ENCODE assay signal across 10 mouse cellular contexts in the genomic region with DNA sequence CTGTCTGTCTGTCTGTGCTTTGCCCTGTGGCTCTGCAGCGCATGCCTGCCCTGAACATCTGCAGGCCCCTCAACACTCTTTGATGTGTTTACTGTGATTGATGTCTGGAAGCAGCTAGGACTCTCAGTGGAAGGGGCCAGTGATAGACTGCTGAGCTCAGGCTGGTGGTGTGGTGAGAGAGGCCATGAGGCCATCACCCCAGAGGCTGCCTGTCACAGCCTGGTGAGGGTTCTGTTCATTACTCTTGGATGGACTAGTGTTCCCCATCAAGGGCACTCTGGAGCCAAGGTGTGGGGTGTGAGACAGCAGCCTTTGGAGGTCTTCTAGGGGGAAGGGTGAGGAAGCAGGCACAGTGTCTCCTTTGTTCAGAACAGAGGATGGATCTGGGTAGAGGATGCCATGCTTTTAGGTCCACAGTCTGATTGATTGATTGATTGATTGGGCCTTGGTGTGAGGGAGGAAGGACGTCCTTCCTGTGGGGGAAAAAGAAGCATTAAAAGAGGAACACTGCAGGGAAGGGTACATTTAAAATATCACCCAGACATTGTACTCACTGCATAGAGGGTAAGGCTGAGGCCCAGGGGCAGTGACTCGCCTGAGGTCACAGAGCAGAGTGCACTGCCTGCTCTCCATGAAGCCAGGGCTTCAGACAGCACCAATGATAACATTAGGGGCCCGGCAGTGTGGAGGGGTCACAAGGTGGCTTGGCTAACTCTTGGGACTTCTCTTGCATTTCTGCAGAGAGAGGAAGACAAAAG. TPM values are rescaled to one million over a fixed set of nuclear protein-coding genes. Genes with fewer than 3 reads are reported as not detected.
DNase-seq lines count a peak whose midpoint lies in the region; ATAC-seq and TF ChIP-seq lines count a peak whose summit lies in the region.
"Had no signal": no experiment of that assay in that cellular context is flagged by ENCODE, and none has a peak within 500 bp of the region (broad histone marks: within the 10 kb centered on the region; RNA-seq: fewer than 3 reads in every experiment).

No protein-coding gene starts in this region.

- no peak for TF ChIP-seq POLR2A in MEL (IDR thresholded peaks at IDR 0.05; ENCODE audit: control insufficient read depth in 1 of 2, insufficient read depth in 1 of 2, low read depth in 1 of 2, low read length in 2 of 2, poor library complexity in 1 of 2)

- no peak for TF ChIP-seq CTCF in MEL (IDR thresholded peaks at IDR 0.05 in 2 of 3, conservative IDR thresholded peaks at IDR 0.05 in 1 of 3; ENCODE audit: control insufficient read depth in 1 of 3, insufficient read depth in 1 of 3, low read depth in 2 of 3, low read length in 3 of 3, poor library complexity in 1 of 3, severe bottlenecking in 1 of 3)

- peak overlapping the region; percentile 32; the same call in 1 of the 2 replicates for H3K9ac ChIP-seq in heart, embryonic 14.5 days (ENCODE audit: low read length)
- no peak overlapping the region for H3K9ac ChIP-seq in MEL (ENCODE audit: control insufficient read depth, low read depth, low read length, poor library complexity, severe bottlenecking)
- peak overlapping the region; percentile 28; the same call in 1 of the 2 replicates for H3K9ac ChIP-seq in hindbrain, embryonic 11.5 days (ENCODE audit: low read depth, low read length)
- peak overlapping the region; percentile 48 for H3K9ac ChIP-seq in midbrain, embryonic 11.5 days (ENCODE audit: low read length)

- 0 out of 2 replicates have a peak, but pooled peaks have one; percentile 10 for ATAC-seq in heart, embryonic 14.5 days (ENCODE audit: insufficient number of reproducible peaks, insufficient read depth, low FRiP score, low read depth)
- ATAC-seq in hindbrain, embryonic 11.5 days (ENCODE audit: low FRiP score) = peak; percentile 33; the same call in 1 of the 2 replicates
- ATAC-seq in midbrain, embryonic 11.5 days (ENCODE audit: low FRiP score) = peak; percentile 13; the same call in 1 of the 2 replicates

- no peaks in the 10 kb centered on the region for H3K27me3 ChIP-seq in heart, embryonic 14.5 days (ENCODE audit: control insufficient read depth, insufficient read depth, low read length)
- no peaks in the 10 kb centered on the region for H3K27me3 ChIP-seq in MEL (ENCODE audit: control insufficient read depth in 1 of 2, insufficient read depth in 2 of 2, low read length in 2 of 2)
- H3K27me3 ChIP-seq in hindbrain, embryonic 11.5 days (ENCODE audit: control insufficient read depth, insufficient read depth, low read length) = no peaks in the 10 kb centered on the region
- no peaks in the 10 kb centered on the region for H3K27me3 ChIP-seq in midbrain, embryonic 11.5 days (ENCODE audit: control insufficient read depth, insufficient read depth, low read length)

- no peak for DNase-seq in heart, postnatal 10 days
- DNase-seq in MEL (ENCODE audit: low read depth, low spot score) = no peak
- DNase-seq in hindbrain, embryonic 11.5 days (ENCODE audit: low spot score) = no peak
- DNase-seq in midbrain, embryonic 11.5 days (ENCODE audit: low spot score, missing footprints) = no peak
- DNase-seq in right cerebral cortex, postnatal 36 days (ENCODE audit: low spot score in 2 of 2) = no peak
- DNase-seq in urinary bladder, postnatal 25 days (ENCODE audit: low spot score) = no peak
- DNase-seq in Muller cell, postnatal 12 days (ENCODE audit: inconsistent ontology term) = no peak

- 24% methylated on average over 4 of the region's 4 CpGs for WGBS in heart, embryonic 14.5 days
- 10% methylated on average over 4 of the region's 4 CpGs for WGBS in hindbrain, embryonic 11.5 days
- 30% methylated on average over 4 of the region's 4 CpGs for WGBS in midbrain, embryonic 11.5 days

- H3K36me3 ChIP-seq in heart, embryonic 14.5 days (ENCODE audit: control insufficient read depth, insufficient read depth, low read length) = peaks cover 36% of the 10 kb centered on the region
- H3K36me3 ChIP-seq in MEL (ENCODE audit: control insufficient read depth in 1 of 2, insufficient read depth in 2 of 2, low read length in 2 of 2) = peaks cover 6 to 12% of the 10 kb centered on the region in 2 experiments
- no peaks in the 10 kb centered on the region for H3K36me3 ChIP-seq in hindbrain, embryonic 11.5 days (ENCODE audit: control insufficient read depth, insufficient read depth, low read length)
- peaks cover 3% of the 10 kb centered on the region for H3K36me3 ChIP-seq in midbrain, embryonic 11.5 days (ENCODE audit: control insufficient read depth, insufficient read depth, low read length)
- H3K36me3 ChIP-seq: G1E had no signal

- H3K27ac ChIP-seq in heart, embryonic 14.5 days (replicated peaks in 1 of 2; ENCODE audit: control insufficient read depth in 1 of 2, insufficient read depth in 1 of 2, low read depth in 2 of 2, low read length in 2 of 2) = peak overlapping the region; percentile 2 to 25; a peak in 1 of 4 replicates
- peak overlapping the region; percentile 32 for H3K27ac ChIP-seq in MEL (ENCODE audit: control insufficient read depth, low read depth, low read length)
- H3K27ac ChIP-seq in hindbrain, embryonic 11.5 days (ENCODE audit: low read depth, low read length) = peak overlapping the region; percentile 87
- H3K27ac ChIP-seq in midbrain, embryonic 11.5 days (ENCODE audit: low read depth, low read length) = peak overlapping the region; percentile 84

- intact Hi-C loops in heart, postnatal 10 days (cut with DNase I) = loop anchor here (2.0 kb wide), 1 partner anchor 25 kb away; no protein-coding TSS in a partner anchor

- no peaks in the 10 kb centered on the region for H3K9me3 ChIP-seq in heart, embryonic 14.5 days (ENCODE audit: control insufficient read depth, low read length)
- H3K9me3 ChIP-seq in MEL (replicated peaks; ENCODE audit: insufficient read depth, low read length) = no peaks in the 10 kb centered on the region
- no peaks in the 10 kb centered on the region for H3K9me3 ChIP-seq in hindbrain, embryonic 11.5 days (ENCODE audit: control insufficient read depth, low read length)
- no peaks in the 10 kb centered on the region for H3K9me3 ChIP-seq in midbrain, embryonic 11.5 days (ENCODE audit: control insufficient read depth, low read length)
- H3K9me3 ChIP-seq: G1E had no signal

- no peak for TF ChIP-seq EP300 in MEL (IDR thresholded peaks at IDR 0.05; ENCODE audit: low read depth in 1 of 2, low read length in 2 of 2)

- peaks cover 17 to 20% of the 10 kb centered on the region in 2 experiments for H3K4me1 ChIP-seq in heart, embryonic 14.5 days (ENCODE audit: control insufficient read depth in 2 of 2, insufficient read depth in 2 of 2, low read length in 2 of 2)
- H3K4me1 ChIP-seq in MEL (ENCODE audit: control insufficient read depth in 1 of 2, insufficient read depth in 2 of 2, low read length in 2 of 2) = peaks cover 3 to 21% of the 10 kb centered on the region in 2 experiments; a peak in 3 of 4 replicates
- H3K4me1 ChIP-seq in hindbrain, embryonic 11.5 days (replicated peaks; ENCODE audit: control insufficient read depth, insufficient read depth, low read length) = peaks cover 15% of the 10 kb centered on the region
- H3K4me1 ChIP-seq in midbrain, embryonic 11.5 days (ENCODE audit: control insufficient read depth, insufficient read depth, low read length) = peaks cover 21% of the 10 kb centered on the region

- no peak overlapping the region for H3K4me2 ChIP-seq in heart, embryonic 14.5 days (ENCODE audit: low read length)
- no peak overlapping the region for H3K4me2 ChIP-seq in hindbrain, embryonic 11.5 days (replicated peaks; ENCODE audit: low read depth, low read length)
- no peak overlapping the region for H3K4me2 ChIP-seq in midbrain, embryonic 11.5 days

- no peak overlapping the region for H3K4me3 ChIP-seq in heart, embryonic 14.5 days (ENCODE audit: control insufficient read depth in 1 of 2, insufficient read depth in 1 of 2, low read depth in 1 of 2, low read length in 2 of 2)
- no peak overlapping the region for H3K4me3 ChIP-seq in MEL (ENCODE audit: control insufficient read depth in 1 of 2, insufficient read depth in 1 of 2, low read depth in 2 of 2, low read length in 2 of 2)
- H3K4me3 ChIP-seq in hindbrain, embryonic 11.5 days (ENCODE audit: low read depth, low read length) = no peak overlapping the region
- H3K4me3 ChIP-seq in midbrain, embryonic 11.5 days (ENCODE audit: low read depth, low read length) = no peak overlapping the region
- H3K4me3 ChIP-seq: erythroblast, embryonic 14.5 days had no signal

- H3K79me2 ChIP-seq in MEL (ENCODE audit: control insufficient read depth, insufficient read depth, low read length, poor library complexity) = 0 out of 2 replicates have a peak, but pooled peaks cover 3% of the 10 kb centered on the region

- TF ChIP-seq RAD21 in MEL (IDR thresholded peaks at IDR 0.05; ENCODE audit: low read depth, low read length) = no peak

TF ChIP-seq in MEL, 35 proteins besides CTCF, POLR2A, EP300 and RAD21:
- TF ChIP-seq JUND (IDR thresholded peaks at IDR 0.05; ENCODE audit: low read depth, low read length) = no peak; the same call in 1 of the 2 replicates
- TF ChIP-seq TAL1 (IDR thresholded peaks at IDR 0.05; ENCODE audit: low read length) = no peak
- no peak for TF ChIP-seq ZKSCAN1 (IDR thresholded peaks at IDR 0.05; ENCODE audit: low read depth, low read length)
TF ChIP-seq in MEL: peak in this region for 0.

RNA-seq across cellular contexts. Expression of gene Slc6a6, which starts 28.4 kb away (rescaled TPM):
- 64.2 and 66.8 TPM in 2 replicates for polyA plus RNA-seq in heart, embryonic 14.5 days (2014; fragmentation: Nextera tagmentation; extraction: Ambion mirVana)
- total RNA-seq in heart, postnatal 10 days (2021) = 100 to 1,000 TPM; 160 to 173 TPM
- total RNA-seq in MEL (2012; rRNA removed) = 54.6 and 57.2 TPM in 2 replicates
- 10 to 100 TPM in 1 of 2 experiments, not detected in 1; 90.0 TPM for polyA plus RNA-seq in MEL (2012; ENCODE audit: insufficient read depth in 1 of 2, insufficient read length in 2 of 2, low read depth in 1 of 2, low replicate concordance in 2 of 2, missing spikeins in 1 of 2)
- 46.6 and 64.0 TPM in 2 replicates for polyA plus RNA-seq in hindbrain, embryonic 11.5 days (2014; fragmentation: Nextera tagmentation; extraction: Ambion mirVana)
- 43.6 and 45.6 TPM in 2 replicates for polyA plus RNA-seq in midbrain, embryonic 11.5 days (2014; fragmentation: Nextera tagmentation; extraction: Ambion mirVana)

Comparison
In these comparisons a context has a peak if more than half of its experiments do, and no peak if none do; other contexts are left out.
1. H3K27ac ChIP-seq: peak in every context shown above with its lines; median percentile 87 in hindbrain, embryonic 11.5 days; 84 in midbrain, embryonic 11.5 days; 32 in MEL; 14 in heart, embryonic 14.5 days.